Mouse (Mus musculus) monocyte, adult 2 months (primary cell): ENCODE data around the gene 6430548M08Rik.

ENCODE experiments used
- DNase-seq, 2 experiments: peaks; one replicate each; pipeline ENCODE4 v3.0.0; 2022; ENCODE audit warnings: low spot score in 2 of 2, low read depth in 1 of 2

Gene 6430548M08Rik

DNA sequence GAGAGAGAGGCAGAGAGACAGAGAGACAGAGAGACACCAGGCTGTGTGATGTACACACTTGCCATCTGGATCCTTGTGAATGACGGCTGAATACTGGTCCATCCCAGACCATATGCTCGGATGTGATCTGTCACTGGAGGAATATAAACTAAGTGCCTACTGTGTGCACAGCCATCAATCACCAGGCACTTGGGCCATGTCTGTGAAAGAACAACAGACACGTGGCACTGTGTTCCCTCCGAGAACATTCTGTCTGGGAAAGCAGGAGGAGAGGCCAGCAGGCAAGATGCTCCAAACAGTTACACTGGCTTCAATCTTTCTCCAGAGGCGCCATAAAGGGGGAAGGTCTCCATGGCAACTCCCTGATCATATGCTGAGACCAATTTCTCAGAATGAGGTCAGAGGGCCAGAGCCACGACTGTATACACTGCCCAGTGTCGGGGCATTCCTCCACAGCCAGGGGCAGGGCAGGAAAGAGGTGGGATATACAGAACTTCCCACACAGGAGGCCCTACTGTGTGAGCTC, 66.6 kb downstream of the 6430548M08Rik start:
- DNase-seq, result no peak

DNA sequence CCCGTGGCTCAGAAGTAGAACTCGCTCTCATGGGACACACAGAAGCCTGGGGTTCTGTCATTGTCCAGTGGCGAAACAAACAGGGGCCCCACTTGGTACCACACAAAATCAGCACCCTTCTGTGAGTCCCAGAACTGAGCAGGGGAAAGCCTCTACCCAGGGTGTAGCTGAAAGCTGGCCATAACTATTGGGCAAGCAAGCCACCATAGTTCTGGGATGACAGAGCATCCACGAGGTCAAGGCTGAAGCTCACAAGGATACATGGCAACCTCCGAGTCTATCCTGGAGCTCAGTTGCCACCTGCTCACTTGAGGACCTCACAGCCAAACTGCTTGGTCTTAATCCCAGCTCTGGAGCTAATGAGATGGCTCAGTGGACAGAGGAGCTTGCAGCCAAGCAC, 67.3 kb downstream of the 6430548M08Rik start:
- no peak for DNase-seq

DNA sequence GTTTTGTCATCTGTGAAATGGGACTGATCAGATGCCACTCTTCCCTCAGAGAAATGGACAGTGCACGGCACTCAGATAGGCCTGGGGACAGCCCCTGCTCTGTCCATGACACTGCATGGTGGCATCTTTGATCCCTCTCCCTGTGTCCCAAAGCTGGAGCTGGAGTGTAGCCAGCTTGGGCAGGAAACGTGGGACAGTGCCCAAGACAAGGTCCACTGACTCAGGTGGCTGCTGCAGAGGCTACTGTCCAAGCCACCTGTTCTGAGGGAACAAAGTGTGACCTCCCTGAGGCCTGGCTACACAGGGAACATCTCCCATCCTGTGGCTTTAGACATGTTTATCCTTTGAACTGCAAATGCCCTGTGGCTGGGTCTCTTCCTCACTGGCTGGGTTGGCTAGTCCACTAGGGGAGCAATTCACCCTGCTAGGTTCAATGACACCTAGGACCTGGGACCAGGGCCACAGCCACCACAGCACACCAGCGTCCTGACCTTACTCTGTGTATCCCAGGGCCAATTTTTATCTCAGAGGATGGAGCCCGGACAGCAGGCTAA, 68.0 kb downstream of the 6430548M08Rik start:
- no peak for DNase-seq

DNA sequence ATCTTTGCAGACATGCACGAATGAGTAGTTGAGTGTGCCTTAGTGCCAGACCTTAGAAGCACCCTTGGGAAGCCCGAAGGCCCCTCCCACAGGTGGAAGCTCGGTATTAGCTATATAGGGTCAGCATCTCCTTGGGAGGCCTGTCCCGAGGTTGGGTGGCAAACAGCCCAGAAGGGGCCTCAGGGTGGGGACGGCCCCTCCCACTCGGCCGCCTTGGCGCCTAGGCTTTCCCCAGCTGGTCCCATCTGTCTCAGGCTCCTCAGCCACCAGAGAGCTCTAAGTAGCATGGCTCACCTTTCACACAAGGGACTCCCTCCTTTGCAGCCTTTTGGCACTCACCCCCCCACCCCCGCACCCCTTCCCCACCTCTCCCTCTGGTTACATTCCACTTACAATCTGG, 70.4 kb downstream of the 6430548M08Rik start:
- no peak for DNase-seq

DNA sequence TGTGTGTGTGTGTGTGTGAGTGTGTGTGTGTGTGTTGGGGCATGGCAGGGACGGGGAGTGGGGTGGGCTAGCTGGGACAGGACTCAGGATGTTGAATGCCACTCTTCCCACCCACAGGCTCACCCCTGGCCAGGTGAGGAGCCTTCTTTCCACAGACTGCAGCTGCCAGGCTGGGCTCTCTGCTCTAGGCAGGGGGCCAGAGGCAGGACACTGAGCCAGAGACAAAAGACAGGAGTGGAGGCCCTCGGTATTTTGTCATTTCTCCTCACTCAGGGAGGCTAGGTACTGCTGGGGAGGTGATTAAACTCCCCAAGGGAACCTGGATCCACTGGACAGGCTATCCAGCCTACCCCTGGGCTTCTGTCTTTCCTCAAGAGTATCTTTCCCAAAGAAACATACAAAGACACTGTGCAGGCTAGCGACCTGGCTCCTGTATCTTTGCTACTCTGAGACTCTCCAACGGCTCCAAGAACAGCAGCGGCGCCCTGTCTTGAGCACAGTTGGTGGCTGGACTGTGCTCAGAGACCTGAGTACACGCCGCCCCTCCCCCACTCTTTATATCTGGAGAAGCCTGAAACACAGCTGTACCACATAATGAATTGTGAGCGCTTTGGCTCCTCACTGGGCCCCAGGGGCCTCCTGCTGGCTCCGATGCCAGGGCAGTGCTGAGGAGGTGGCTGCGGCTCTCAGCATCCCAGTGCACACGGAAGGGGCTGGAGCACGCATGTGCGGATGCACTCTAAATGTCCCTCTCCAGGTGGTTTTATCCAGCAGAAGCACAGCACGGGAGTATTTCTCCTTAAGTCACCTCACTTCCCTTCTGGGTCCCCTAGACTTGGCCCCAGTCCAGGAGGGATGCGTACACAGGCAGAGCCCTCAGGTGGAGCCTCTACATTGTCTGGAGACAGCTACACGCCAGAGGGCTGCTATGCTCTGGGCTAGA, 71.2 kb downstream of the 6430548M08Rik start:
- DNase-seq, result no peak

DNA sequence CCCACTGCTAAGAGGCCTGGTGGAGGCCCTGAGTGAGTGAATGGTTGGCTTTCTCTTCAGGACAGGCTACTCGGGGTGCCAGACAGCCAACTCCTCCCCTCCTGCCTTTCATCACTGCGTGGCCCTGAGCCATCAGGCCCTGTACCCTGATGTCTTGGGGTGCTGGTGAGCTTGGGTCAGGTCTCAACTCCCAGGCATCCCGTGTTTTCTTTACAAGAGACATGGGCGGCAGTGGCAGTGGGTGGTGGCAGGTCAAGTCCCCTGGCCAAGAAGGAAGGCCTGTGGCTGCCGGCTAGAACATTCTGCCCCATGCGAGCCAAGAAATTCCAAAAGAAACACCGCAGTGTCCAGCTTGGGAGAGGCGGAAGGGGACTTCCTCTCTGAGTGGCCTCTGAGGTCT, 72.5 kb downstream of the 6430548M08Rik start:
- DNase-seq, result no peak

DNA sequence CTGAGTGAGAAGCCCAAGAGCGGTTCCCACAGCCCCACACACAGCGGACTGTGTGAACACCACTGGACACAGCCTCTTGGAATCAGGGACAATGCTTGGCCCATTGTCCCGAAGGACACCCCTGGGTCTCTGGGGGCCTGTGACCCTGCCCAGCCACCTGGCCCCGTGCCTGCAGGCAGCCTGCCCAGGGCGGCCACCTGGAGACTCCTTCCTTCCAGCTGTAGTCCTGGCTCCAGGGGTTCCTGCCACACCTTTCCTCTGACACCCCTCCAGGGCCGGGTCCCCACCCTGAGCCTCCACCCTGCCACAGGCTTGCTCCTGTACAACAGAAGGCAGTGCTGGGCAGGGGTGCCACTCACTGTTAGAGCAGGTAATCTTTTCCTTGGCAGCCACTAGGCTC, 74.6 kb downstream of the 6430548M08Rik start:
- no peak for DNase-seq

DNA sequence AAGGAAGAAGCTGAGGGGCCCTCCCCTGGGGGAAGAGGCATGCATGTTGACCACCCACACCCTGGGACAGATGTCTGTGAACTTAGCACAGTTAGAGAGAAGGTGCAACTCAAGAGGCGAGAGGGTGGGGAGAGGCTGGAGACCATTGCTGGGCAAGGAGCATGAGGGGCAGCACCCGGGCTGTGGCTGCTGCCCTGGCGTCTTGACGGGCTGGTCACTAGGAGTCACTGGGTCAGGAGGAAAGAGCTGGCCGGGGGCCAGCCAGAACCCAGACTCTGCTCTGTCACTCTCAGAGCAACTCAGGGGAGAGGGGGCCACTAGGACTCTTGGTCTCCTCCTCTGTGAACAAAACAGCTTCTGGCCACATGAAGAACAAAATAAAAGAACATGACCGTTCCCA, 75.5 kb downstream of the 6430548M08Rik start:
- DNase-seq, result no peak

DNA sequence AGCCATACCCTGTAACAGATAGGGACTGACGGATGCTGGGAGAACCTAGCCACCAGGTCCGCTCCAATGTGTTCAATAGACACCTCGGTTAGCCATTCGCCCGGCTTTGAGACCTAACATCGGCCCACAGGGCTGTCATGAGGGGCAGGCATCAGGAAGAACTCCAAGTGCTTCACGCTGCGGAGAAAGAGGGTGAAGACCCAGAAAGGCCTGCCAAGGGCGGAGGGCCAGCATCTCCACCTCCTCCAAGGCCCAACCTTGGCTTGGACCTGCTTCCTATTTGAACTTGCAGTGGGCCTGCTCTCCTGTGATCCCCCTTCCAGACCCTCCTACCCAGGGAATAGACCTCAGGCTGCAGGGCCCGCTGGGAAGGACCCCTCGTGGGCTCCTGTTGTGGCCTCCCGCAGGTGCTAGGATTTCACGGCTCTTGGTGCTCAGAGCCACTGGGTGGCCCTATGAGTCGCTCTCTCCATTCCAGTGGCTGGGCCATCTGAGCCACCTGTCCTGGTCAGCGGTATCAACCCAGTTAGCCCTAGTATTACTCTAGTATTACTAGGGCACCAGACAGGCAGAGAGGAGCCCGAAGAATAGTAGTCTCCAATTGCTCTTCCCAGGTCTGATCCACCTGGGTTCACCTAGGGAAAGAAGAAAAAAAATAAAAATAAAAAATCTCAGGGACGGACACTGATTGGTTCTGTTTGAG, 76.3 kb downstream of the 6430548M08Rik start:
- no peak for DNase-seq

DNA sequence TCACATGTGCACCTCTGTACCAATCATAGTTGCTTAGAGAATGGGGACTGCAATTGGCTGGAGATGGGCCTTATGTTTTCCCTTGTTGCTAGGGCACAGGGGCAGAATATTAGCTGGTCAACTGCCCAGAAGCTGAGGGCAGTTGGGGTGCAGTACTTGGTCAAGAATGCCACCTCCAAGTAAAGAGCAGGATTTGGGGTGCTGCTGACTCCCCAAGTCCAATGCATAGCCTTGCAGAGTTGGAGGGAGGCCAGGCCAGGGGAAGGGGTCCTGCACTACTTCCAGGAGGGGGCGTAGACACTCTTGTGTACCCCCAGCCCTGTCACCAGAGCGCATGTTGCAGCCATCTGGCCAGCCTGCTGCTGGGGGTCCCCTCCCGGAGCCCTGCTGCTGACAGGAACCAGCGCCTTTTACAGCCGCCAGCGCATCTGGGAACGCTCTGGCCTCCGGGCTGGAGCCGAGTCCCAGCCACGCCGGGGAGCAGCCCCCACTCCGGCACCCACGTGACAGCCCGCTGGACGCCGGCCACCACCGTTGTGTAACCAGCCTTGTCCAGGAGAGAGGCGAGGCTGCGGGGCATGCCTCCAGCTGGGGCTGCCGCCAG, 77.0 kb downstream of the 6430548M08Rik start:
- DNase-seq, result no peak

DNA sequence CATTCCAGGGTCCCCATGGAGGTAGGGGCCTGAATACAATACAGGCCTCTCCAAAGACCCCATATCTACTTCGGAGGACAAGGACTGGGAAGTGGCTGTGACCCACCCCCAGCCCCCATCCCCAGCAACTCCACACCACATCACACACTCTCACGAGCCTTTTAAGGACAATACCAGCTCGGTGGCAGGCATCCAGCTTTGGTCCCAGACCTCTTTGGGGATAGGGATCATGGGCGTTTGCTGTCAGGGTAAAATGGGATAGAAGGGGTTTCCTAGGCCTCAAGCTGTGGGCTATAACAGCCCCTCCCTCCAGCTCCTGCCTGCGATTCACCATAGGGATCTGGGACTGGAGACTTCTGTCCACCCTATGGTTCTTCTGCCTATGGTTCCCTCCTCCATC, 77.7 kb downstream of the 6430548M08Rik start:
- no peak for DNase-seq

DNA sequence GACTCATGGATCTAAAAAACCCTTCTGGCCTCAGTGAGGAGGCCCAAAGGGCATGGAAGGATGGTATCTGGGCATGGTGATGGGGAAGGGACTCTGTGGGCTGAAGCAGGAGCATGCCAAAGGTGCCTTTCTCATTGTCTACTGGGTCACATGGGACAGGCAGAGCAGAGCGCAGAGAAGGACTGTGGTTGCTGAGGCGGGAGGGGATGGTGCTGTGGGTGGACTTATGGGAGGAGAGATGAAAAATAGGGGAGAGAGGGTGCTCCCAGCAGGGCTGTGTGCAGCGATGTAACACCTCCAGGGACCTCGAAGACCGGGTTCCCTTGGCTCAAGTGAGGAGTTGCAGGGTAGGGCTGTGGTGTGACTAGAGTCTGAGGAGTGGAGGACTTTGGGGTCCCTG, 78.2 kb downstream of the 6430548M08Rik start:
- DNase-seq, result no peak

DNA sequence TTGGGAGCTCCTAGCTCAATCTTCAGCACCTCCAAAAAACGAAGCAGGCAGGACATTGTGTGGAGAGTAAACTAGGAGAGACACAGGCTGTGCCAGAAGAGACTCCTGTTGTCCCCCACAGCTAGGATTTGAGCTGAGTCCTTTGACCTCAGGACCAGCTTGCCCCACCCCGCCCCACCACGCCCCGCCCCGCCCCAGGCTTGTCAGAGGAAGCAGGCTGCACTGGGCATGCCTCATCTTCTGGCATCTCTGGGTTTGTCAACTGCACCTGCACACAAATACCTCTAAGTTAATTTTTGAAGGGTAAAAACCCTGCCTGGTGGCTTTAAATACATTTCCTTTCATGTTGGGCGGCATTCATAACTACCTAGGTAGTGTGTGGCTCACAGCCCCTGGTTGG, 87.4 kb downstream of the 6430548M08Rik start:
- no peak for DNase-seq

DNA sequence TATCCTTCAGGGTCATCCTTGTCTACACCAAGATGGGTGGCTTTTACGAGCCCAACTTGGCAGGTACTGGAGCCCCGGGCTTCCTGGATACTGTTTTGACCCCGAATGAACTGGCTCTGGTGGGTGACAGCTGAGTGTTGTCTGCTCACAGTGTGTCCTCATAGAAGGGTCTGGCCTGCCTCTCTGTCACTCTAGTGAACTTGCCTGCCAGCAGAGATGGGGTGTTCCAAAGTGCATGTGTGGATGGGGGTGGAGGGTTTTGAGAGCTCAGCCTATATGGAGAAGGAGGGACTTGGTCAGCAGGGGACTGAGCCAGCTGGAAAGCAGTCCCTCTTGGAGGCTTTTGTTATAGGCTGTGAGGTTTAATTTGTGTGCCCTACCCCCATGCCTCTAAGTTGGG, 88.6 kb downstream of the 6430548M08Rik start:
- no peak for DNase-seq

DNA sequence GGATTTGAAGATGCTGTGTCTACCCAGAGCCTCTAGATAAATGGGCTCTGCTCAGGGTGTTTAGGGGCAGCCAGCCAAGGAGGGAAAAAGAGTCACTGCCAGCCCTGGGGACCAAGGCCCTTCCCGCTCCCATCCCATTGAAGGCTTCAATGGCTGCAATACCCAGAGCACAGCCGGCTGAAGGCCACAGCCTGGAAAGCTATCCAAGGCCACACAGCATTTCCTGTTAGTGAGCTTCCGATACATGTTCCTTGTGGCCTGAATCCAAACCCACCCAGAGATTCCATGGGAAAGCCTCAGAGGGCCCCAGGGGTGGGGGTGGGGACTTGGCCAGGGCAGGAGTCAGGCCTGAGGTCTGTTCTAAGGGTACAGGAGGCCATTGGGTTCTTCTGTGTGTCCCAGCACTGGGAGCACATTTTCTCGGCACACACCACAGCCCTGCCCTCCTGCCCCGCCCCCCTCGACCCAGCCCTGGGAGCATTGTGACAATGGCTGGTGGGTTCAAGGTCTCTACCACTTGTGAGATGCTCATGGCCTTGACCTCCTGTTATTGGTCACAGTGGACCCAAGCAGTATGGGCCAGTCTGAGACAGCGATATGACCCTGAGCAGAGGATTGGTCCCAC, 90.9 kb downstream of the 6430548M08Rik start:
- no peak for DNase-seq

DNA sequence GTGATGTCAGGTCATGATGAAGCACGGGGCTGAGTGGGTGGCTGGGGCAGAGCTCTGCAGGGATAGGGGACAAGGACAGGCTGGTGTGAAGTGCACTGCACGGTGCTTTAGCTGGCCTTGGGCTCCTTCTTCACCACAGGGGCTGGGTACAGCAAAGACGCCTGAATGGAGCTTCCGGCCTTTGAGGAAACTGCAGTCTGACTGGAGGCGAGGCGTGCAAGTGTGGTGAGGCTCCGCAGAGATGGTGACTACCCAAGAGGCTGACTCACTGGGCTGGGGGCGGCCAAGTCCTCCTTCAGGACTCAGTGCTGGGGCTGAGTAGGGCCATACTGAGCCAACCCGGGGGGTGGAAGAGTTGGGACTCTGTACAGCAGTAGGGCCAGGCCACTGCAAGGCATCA, 92.0 kb downstream of the 6430548M08Rik start:
- DNase-seq, result no peak

DNA sequence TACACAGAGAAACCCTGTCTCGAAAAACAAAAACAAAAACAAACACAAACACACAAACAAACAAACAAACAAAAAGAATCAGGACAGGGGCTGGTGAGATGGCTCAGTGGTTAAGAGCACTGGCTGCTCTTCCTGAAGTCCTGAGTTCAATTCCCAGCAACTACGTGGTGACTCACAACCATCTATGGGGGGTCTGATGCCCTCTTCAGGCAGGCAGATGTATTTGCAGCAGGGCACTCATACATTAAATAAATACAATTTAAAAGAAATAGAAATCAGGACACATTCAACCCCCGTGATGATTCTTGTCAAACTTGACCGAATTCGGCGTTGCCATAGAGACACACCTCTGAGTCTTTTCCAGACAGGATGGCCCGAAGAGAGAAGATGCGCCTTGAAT, 93.4 kb downstream of the 6430548M08Rik start:
- no peak for DNase-seq

DNA sequence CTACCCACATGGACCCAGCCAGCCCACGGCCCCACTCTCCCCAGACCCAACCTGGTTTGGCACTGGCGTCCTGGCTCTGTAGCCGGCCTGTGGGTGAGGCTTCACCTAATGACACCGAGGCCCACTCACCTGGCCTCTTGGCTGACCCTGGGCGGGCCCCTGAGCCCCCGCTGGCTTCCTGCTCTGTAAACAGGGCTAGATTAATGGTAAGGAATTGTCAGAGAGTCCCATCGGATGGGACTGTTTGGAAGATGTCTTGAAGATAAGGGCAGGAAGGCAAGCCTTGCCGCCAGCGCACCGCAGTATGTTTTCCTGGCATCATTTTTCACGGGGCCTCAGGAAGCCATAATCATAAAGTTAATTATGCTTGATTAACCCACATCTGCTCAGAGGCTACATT, 94.2 kb downstream of the 6430548M08Rik start:
- no peak for DNase-seq

DNA sequence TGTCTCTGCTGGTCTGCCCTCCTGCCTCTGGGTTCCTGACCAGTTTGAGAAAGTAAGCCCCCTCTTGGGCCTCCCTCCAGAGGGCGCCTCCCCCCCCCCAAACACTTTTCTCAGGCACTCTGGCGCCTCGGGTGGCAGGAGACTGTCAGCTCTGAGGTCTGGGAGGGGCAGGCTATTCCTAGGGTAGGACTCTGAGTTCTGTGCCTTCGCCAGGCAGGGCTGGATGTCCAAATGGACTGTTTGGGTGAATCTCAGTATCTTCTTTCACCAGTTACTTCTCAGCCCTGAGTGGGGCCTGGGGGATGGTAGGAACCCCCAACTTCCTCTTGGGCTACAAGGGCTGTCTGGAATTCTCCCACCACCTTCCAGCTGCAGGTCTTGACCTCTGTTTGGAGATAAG, 97.4 kb downstream of the 6430548M08Rik start:
- DNase-seq, result no peak

DNA sequence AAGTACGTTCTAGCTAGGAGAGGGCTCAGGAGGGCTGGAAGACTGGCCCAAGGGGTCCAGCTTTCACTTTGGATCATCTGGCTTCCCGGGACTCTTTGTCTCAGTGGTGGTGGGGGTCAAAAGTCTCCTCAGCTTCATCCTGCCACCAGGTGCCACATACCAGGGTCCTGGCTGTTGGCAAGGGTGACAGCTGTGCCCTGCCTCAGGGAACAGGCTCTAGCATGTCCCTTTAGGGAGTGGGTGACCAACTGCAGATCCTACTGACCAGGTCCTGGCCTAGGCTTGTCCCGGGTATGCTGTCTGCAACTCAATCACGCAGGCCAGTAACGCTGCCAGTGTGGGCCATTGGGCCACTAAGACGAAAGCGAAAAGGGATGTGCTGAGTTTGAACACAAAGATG, 98.6 kb downstream of the 6430548M08Rik start:
- DNase-seq, result no peak

DNA sequence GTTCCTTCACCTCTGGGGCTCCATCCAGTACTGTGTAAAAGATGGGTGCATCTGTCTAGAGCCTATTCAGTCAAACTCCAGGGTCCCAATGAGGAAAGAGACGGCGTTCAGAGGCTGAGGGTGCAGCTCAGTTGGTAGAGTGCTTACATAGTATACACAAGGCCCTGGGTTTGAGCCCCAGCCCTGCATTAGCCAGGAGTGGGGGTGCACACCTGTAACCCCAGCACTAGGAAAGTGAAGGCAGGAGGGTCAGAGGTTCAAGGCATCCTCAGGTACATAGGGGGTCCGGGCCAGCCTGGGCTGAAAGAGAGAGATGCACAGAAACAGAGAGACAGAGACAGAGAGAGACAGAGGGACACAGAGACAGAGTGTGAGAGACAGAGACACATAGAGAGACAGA, 99.3 kb downstream of the 6430548M08Rik start:
- DNase-seq, result no peak
